Mouse (Mus musculus) cerebellum, postnatal 25 days (tissue): ENCODE measurements around the gene Nlrp4b.
"Not testable (repeated sequence)": the region's sequence is repeated elsewhere in the genome, so short reads cannot be mapped to it uniquely, and the experiment has no call there.

Experiments used
- DNase-seq, 2 experiments: peaks; one replicate each; pipeline ENCODE4 v3.0.0; 2021; ENCODE audit warnings: mixed read lengths in 2 of 2

Nlrp4b gene

GRCm38 (mm10) chr7:10687489-10687888 is at the start of gene Nlrp4b:
TSS of gene Nlrp4b (plus strand) at chr7:10687789.
- DNase-seq: no peak

GRCm38 (mm10) chr7:10754264-10754663 is 66.7 kb downstream of the Nlrp4b start, which contains the start of gene Vmn1r71:
TSS of gene Vmn1r71 (minus strand) at chr7:10754364.
- DNase-seq: no peak

DNA sequence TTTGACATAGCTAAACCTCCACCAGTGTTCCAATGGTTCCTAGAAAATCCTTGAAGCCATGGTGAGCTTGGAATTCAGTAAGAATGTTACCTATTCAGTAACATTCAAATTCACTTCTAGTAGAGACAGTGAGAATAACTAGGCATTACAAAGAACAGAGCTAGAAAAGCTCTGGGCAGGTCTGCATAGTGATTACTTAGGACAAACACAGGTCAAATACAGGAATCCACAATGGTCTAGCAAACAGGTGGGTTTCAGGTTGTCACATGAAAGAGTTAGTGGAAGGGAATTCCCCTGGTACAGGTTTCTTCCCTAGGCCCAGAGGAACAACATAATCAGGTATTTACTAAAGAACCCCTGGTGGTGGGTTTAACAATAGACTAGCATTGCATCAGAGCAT is 70.0 kb downstream of the Nlrp4b start:
- not testable (repeated sequence) for DNase-seq
